Mouse (Mus musculus) CH12.LX (cell line): ENCODE results near the gene Snupn. TPM values are rescaled to one million over a fixed set of nuclear protein-coding genes. Genes with fewer than 3 reads are reported as not detected.

Experiments used
- DNase-seq: peaks from one replicate; pipeline ENCODE4 v3.0.0-alpha.2; 2013; ENCODE audit errors: extremely low read depth
- H3K27ac ChIP-seq: 2 replicates; pipeline ENCODE4 v1.5.1; 2012; ENCODE audit warnings: low read depth, mild to moderate bottlenecking, control low read depth, moderate library complexity; ENCODE audit not compliant: insufficient read depth
- H3K27me3 ChIP-seq: replicated peaks from 2 replicates; pipeline ENCODE3; 2012; ENCODE audit warnings: inconsistent platforms
- H3K36me3 ChIP-seq, 2 experiments: replicated peaks in 1 of 2; 2 replicates each; pipeline versions ENCODE3 to v1.6.1; 2012; ENCODE audit warnings: inconsistent platforms in 1 of 2, low read length in 1 of 2, mild to moderate bottlenecking in 1 of 2, mixed read lengths in 1 of 2, moderate library complexity in 1 of 2; ENCODE audit not compliant: control insufficient read depth in 1 of 2, insufficient read depth in 1 of 2
- H3K4me1 ChIP-seq, 2 experiments: 2 replicates each; pipeline ENCODE4 v1.6.1; 2012; ENCODE audit warnings: inconsistent platforms in 1 of 2, moderate library complexity in 1 of 2; ENCODE audit not compliant: insufficient read depth in 2 of 2, control insufficient read depth in 1 of 2
- H3K4me2 ChIP-seq: 2 replicates; pipeline ENCODE4 v1.6.1; 2012; ENCODE audit warnings: low read depth, mild to moderate bottlenecking, control low read depth; ENCODE audit not compliant: poor library complexity, insufficient read depth, severe bottlenecking
- H3K4me3 ChIP-seq, 3 experiments: fragments of 150-350 bp in 1 of 3; sonication (generic) in 1 of 3; replicated peaks in 1 of 3; 2 replicates each; pipeline versions ENCODE3 to v1.5.1; 2011 to 2012; ENCODE audit warnings: low read depth in 2 of 3, low read length in 2 of 3, mild to moderate bottlenecking in 2 of 3, moderate library complexity in 2 of 3, control low read depth in 1 of 3, improper control_type of control experiment in 1 of 3, inconsistent platforms in 1 of 3, mixed read lengths in 1 of 3; ENCODE audit not compliant: poor library complexity in 1 of 3
- H3K79me2 ChIP-seq: replicated peaks from 2 replicates; pipeline ENCODE4 v1.6.1; 2012; ENCODE audit warnings: mild to moderate bottlenecking, moderate library complexity; ENCODE audit not compliant: control insufficient read depth, poor library complexity, insufficient read depth, severe bottlenecking; ENCODE audit errors: extremely low read depth
- H3K9ac ChIP-seq: 2 replicates; pipeline ENCODE4 v1.6.1; 2012; ENCODE audit warnings: low read depth, mild to moderate bottlenecking, control low read depth, moderate library complexity; ENCODE audit not compliant: insufficient read depth
- H3K9me3 ChIP-seq: replicated peaks from 2 replicates; pipeline ENCODE3; 2012; ENCODE audit warnings: low read length, inconsistent platforms, mixed read lengths
- BHLHE40 ChIP-seq: IDR thresholded peaks from 2 replicates; pipeline ENCODE4 v1.6.1; 2011; ENCODE audit warnings: mild to moderate bottlenecking, low read depth, low read length, improper control_type of control experiment
- CTCF ChIP-seq, 2 experiments: IDR thresholded peaks in 1 of 2; conservative IDR thresholded peaks in 1 of 2; 2 replicates each; pipeline ENCODE4 v1.5.1; 2011 to 2012; ENCODE audit warnings: low read depth in 2 of 2, low read length in 2 of 2, improper control_type of control experiment in 1 of 2, inconsistent platforms in 1 of 2, mild to moderate bottlenecking in 1 of 2, moderate library complexity in 1 of 2
- ELF1 ChIP-seq: IDR thresholded peaks from 2 replicates; pipeline ENCODE4 v1.6.1; 2014; ENCODE audit warnings: low read depth, mild to moderate bottlenecking, inconsistent platforms, low read length, improper control_type of control experiment
- GABPA ChIP-seq: IDR thresholded peaks from 2 replicates; pipeline ENCODE4 v1.6.1; 2012; ENCODE audit warnings: low read depth, low read length, improper control_type of control experiment, inconsistent platforms; ENCODE audit not compliant: insufficient replicate concordance
- HCFC1 ChIP-seq: IDR thresholded peaks from 2 replicates; pipeline ENCODE4 v1.6.1; 2012; ENCODE audit warnings: low read depth, mild to moderate bottlenecking, inconsistent platforms, low read length, improper control_type of control experiment
- IRF4 ChIP-seq: IDR thresholded peaks from 2 replicates; pipeline ENCODE4 v1.6.1; 2014; ENCODE audit warnings: low read depth, mild to moderate bottlenecking, inconsistent platforms, low read length, improper control_type of control experiment
- JUN ChIP-seq: IDR thresholded peaks from 2 replicates; pipeline ENCODE4 v1.6.1; 2011; ENCODE audit warnings: low read depth, mild to moderate bottlenecking, low read length, improper control_type of control experiment, moderate library complexity; ENCODE audit not compliant: insufficient read depth
- KAT2A ChIP-seq: IDR thresholded peaks from 2 replicates; pipeline ENCODE4 v1.6.1; 2012; ENCODE audit warnings: low read length, improper control_type of control experiment, inconsistent platforms; ENCODE audit not compliant: insufficient replicate concordance
- MAX ChIP-seq: IDR thresholded peaks from 2 replicates; pipeline ENCODE4 v1.6.1; 2011; ENCODE audit warnings: low read length, improper control_type of control experiment
- MEF2A ChIP-seq: IDR thresholded peaks from 2 replicates; pipeline ENCODE4 v1.6.1; 2014; ENCODE audit warnings: low read depth, mild to moderate bottlenecking, inconsistent platforms, low read length, improper control_type of control experiment, borderline replicate concordance
- MXI1 ChIP-seq: IDR thresholded peaks from 2 replicates; pipeline ENCODE4 v1.6.1; 2011; ENCODE audit warnings: mild to moderate bottlenecking, low read depth, low read length, improper control_type of control experiment
- MYC ChIP-seq: IDR thresholded peaks from 2 replicates; pipeline ENCODE4 v1.6.1; 2011; ENCODE audit warnings: low read depth, mild to moderate bottlenecking, improper control_type of control experiment, low read length
- NELFE ChIP-seq: IDR thresholded peaks from 2 replicates; pipeline ENCODE4 v1.6.1; 2011; ENCODE audit warnings: low read depth, low read length, improper control_type of control experiment
- NRF1 ChIP-seq: IDR thresholded peaks from 2 replicates; pipeline ENCODE4 v1.6.1; 2014; ENCODE audit warnings: low read depth, mild to moderate bottlenecking, inconsistent platforms, low read length, improper control_type of control experiment, moderate library complexity
- POLR2A ChIP-seq: IDR thresholded peaks from 2 replicates; pipeline ENCODE4 v1.6.1; 2011; ENCODE audit warnings: low read depth, mild to moderate bottlenecking, improper control_type of control experiment, low read length
- SIN3A ChIP-seq: IDR thresholded peaks from 2 replicates; pipeline ENCODE4 v1.6.1; 2012; ENCODE audit warnings: low read length, improper control_type of control experiment, inconsistent platforms
- TBP ChIP-seq: conservative IDR thresholded peaks from 2 replicates; pipeline ENCODE4 v1.6.1; 2011; ENCODE audit warnings: low read depth, low read length, improper control_type of control experiment
- TCF12 ChIP-seq: IDR thresholded peaks from 2 replicates; pipeline ENCODE4 v1.6.1; 2014; ENCODE audit warnings: low read depth, mild to moderate bottlenecking, inconsistent platforms, low read length, improper control_type of control experiment
- USF1 ChIP-seq: IDR thresholded peaks from 2 replicates; pipeline ENCODE4 v1.6.1; 2014; ENCODE audit warnings: low read depth, mild to moderate bottlenecking, inconsistent platforms, low read length, improper control_type of control experiment
- ZMIZ1 ChIP-seq: IDR thresholded peaks from 2 replicates; pipeline ENCODE4 v1.6.1; 2012; ENCODE audit warnings: low read depth, mild to moderate bottlenecking, inconsistent platforms, low read length, improper control_type of control experiment
- ZNF384 ChIP-seq: IDR thresholded peaks from 2 replicates; pipeline ENCODE4 v1.6.1; 2012; ENCODE audit warnings: low read depth, low read length, improper control_type of control experiment, inconsistent platforms
- dilution Hi-C: fragments of 300-500 bp; cut with MboI; formaldehyde crosslinking; loops from 2 replicates; pipeline ENCODE4 v1.14.3; 2020; ENCODE audit warnings: low sequenced_read_pairs; ENCODE audit not compliant: extremely low pct_unique_long_range_greater_than_20kb, extremely low pct_ligation_motif_present
- in situ Hi-C: fragments of 300-500 bp; cut with MboI; formaldehyde crosslinking; loops from 3 replicates; pipeline ENCODE4 v1.14.3; 2019; ENCODE audit warnings: low sequenced_read_pairs, low pct_ligation_motif_present, low pct_unique_long_range_greater_than_20kb, mixed read lengths
- polyA plus RNA-seq: library from polyadenylated mRNA; unstranded; fragments of >175 nt; gene quantifications from 2 replicates; pipeline ENCODE4 v1.2.1, GENCODE M21; 2012; ENCODE audit warnings: low read depth; ENCODE audit not compliant: insufficient read length
- total RNA-seq, 2 experiments: library from RNA; depleted of rRNA; stranded (reverse); fragments of 300-350 nt in 1 of 2; fragments of >200 nt in 1 of 2; gene quantifications; 2 replicates each; pipeline ENCODE4 v1.2.3; 2012 to 2014

Snupn gene
- total and polyA plus RNA-seq, 3 experiments: 18.3 to 25.1 (median 21.2) TPM

GRCm38 (mm10) chr9:56937223-56938160 lies 13.2 kb upstream of the Snupn start, which contains the start of gene Imp3:
Gene Imp3 (plus strand): TSS chr9:56937475.
- H3K27ac ChIP-seq: peak within 1 kb of the TSS; percentile 52
- dilution Hi-C loops: no loop called here
- H3K9ac ChIP-seq: peak within 1 kb of the TSS; percentile 95
- H3K4me3 ChIP-seq: peak within 1 kb of the TSS; percentile 74 to 99 (median 99)
- TF ChIP-seq KAT2A (0 out of 2 replicates have a peak, but pooled peaks have one; percentile 51), MAX (peak; percentile 82), HCFC1 (peak; percentile 75), NRF1 (peak; percentile 83), TBP (peak; percentile 86), BHLHE40 (peak; percentile 22; the same call in 1 of the 2 replicates), MYC (peak; percentile 90), JUN (no peak), GABPA (no peak), ELF1 (peak; percentile 96), POLR2A (peak; percentile 84), IRF4 (no peak), MXI1 (peak; percentile 88), ZNF384 (no peak), SIN3A (peak; percentile 96), NELFE (peak; percentile 94), USF1 (no peak), TCF12 (no peak; the same call in 1 of the 2 replicates), MEF2A (0 out of 2 replicates have a peak, but pooled peaks have one; percentile 6), ZMIZ1 (peak; percentile 80), CTCF (conservative IDR thresholded peaks at IDR 0.05 in 1 of 2, IDR thresholded peaks at IDR 0.05 in 1 of 2; ENCODE audit: low read depth in 2 of 2, low read length in 2 of 2) (peak in 1 of 2 experiments; percentile 36; a peak in 2 of 4 replicates)
- H3K9me3 ChIP-seq: peaks cover 5% of the 10 kb centered on the region
- H3K4me2 ChIP-seq: peak within 1 kb of the TSS; percentile 84
- peaks cover 28% of the 10 kb centered on the region for H3K79me2 ChIP-seq
- peaks cover 5 to 23% of the 10 kb centered on the region in 2 experiments for H3K4me1 ChIP-seq
- in situ Hi-C loops: loop anchor here (5.0 kb wide), 2 partner anchors 35 to 205 kb away; no protein-coding TSS in a partner anchor
- DNase-seq: peak; percentile 97
- H3K36me3 ChIP-seq: peaks cover 0 to 29% of the 10 kb centered on the region in 2 experiments
- peaks cover 2% of the 10 kb centered on the region for H3K27me3 ChIP-seq
